Mouse (Mus musculus): ENCODE results near the gene Fam228a.
"Not testable (repeated sequence)": the region's sequence is repeated elsewhere in the genome, so short reads cannot be mapped to it uniquely, and the experiment has no call there.

The Fam228a gene

GRCm38 (mm10) chr12:4738031-4738576 lies at the start of gene Fam228a:
TSS of gene Fam228a (minus strand) at chr12:4738430.
- no peak for DNase-seq (ENCODE audit: low spot score in 2 of 2)

GRCm38 (mm10) chr12:4784466-4784865 lies 46.2 kb upstream of the Fam228a start:
- no peak for DNase-seq (ENCODE audit: low spot score in 2 of 2)

- no peak for DNase-seq (ENCODE audit: low spot score in 2 of 2)
These were observed 45.4 kb upstream of the Fam228a start for GRCm38 (mm10) chr12:4783598-4783997.

GRCm38 (mm10) chr12:4781725-4782404 lies 43.6 kb upstream of the Fam228a start:
- not testable (repeated sequence) for DNase-seq (ENCODE audit: low spot score in 2 of 2)

GRCm38 (mm10) chr12:4781270-4781669 lies 43.0 kb upstream of the Fam228a start:
- no peak for DNase-seq (ENCODE audit: low spot score in 2 of 2)

GRCm38 (mm10) chr12:4780245-4780644 lies 42.0 kb upstream of the Fam228a start:
- DNase-seq (ENCODE audit: low spot score in 2 of 2) = no peak

GRCm38 (mm10) chr12:4777734-4778133 lies 39.5 kb upstream of the Fam228a start:
- no peak for DNase-seq (ENCODE audit: low spot score in 2 of 2)

- DNase-seq (ENCODE audit: low spot score in 2 of 2) = no peak
These were observed 37.3 kb upstream of the Fam228a start for GRCm38 (mm10) chr12:4775588-4775949.

GRCm38 (mm10) chr12:4774895-4775587 lies 36.8 kb upstream of the Fam228a start:
- no peak for DNase-seq (ENCODE audit: low spot score in 2 of 2)

GRCm38 (mm10) chr12:4769333-4769723 lies 31.1 kb upstream of the Fam228a start:
- no peak for DNase-seq (ENCODE audit: low spot score in 2 of 2)

- peak; percentile 88 to 98 for DNase-seq (ENCODE audit: low spot score in 2 of 2)
These were observed 30.5 kb upstream of the Fam228a start, which contains the start of the genes Pfn4 and Fam228b for GRCm38 (mm10) chr12:4768492-4769332. TSS of gene Pfn4 (plus strand) at chr12:4769022. TSS of gene Fam228b (minus strand) at chr12:4769267.

- no peak for DNase-seq (ENCODE audit: low spot score in 2 of 2)
These were observed 18.8 kb upstream of the Fam228a start for GRCm38 (mm10) chr12:4757060-4757459.

- DNase-seq (ENCODE audit: low spot score in 2 of 2) = not testable (repeated sequence)
These were observed 16.2 kb upstream of the Fam228a start for GRCm38 (mm10) chr12:4754451-4754850.

GRCm38 (mm10) chr12:4744486-4744885 lies 6.3 kb upstream of the Fam228a start:
- DNase-seq (ENCODE audit: low spot score in 2 of 2) = peak in 1 of 2 experiments; percentile 35

- no peak for DNase-seq (ENCODE audit: low spot score in 2 of 2)
These were observed 4.0 kb upstream of the Fam228a start for GRCm38 (mm10) chr12:4742183-4742582.

GRCm38 (mm10) chr12:4740823-4741222 lies 2.6 kb upstream of the Fam228a start:
- DNase-seq (ENCODE audit: low spot score in 2 of 2) = no peak

- no peak for DNase-seq (ENCODE audit: low spot score in 2 of 2)
These were observed 5.9 kb downstream of the Fam228a start for GRCm38 (mm10) chr12:4732332-4732731.

- DNase-seq (ENCODE audit: low spot score in 2 of 2) = no peak
These were observed 6.6 kb downstream of the Fam228a start for GRCm38 (mm10) chr12:4731629-4732028.

- no peak for DNase-seq (ENCODE audit: low spot score in 2 of 2)
These were observed 9.1 kb downstream of the Fam228a start for GRCm38 (mm10) chr12:4729165-4729564.

- no peak for DNase-seq (ENCODE audit: low spot score in 2 of 2)
These were observed 18.2 kb downstream of the Fam228a start for GRCm38 (mm10) chr12:4719762-4720754.

All from left cerebral cortex, adult 9 months (tissue).